Mouse (Mus musculus): ENCODE results near the gene Necab3. TPM values are rescaled to one million over a fixed set of nuclear protein-coding genes. Genes with fewer than 3 reads are reported as not detected.

Gene Necab3
- polyA plus RNA-seq, 1 experiment = 5.1 TPM

GRCm38 (mm10) chr2:154532888-154533287 is 25.8 kb downstream of the Necab3 start:
- H3K36me3 ChIP-seq (ENCODE audit: control insufficient read depth, insufficient read depth, low read length, poor library complexity, severe bottlenecking) = peaks cover 78% of the 10 kb centered on the region
- no peak overlapping the region for H3K9ac ChIP-seq (ENCODE audit: low read depth, poor library complexity, severe bottlenecking)
- H3K27ac ChIP-seq (ENCODE audit: insufficient read depth, low read length) = peak overlapping the region; percentile 55

GRCm38 (mm10) chr2:154526531-154526930 is 32.2 kb downstream of the Necab3 start:
- H3K4me1 ChIP-seq (ENCODE audit: control insufficient read depth, insufficient read depth, low read length) = no peaks in the 10 kb centered on the region
- no peak overlapping the region for H3K9ac ChIP-seq (ENCODE audit: low read depth, poor library complexity, severe bottlenecking)
- H3K27me3 ChIP-seq (ENCODE audit: control insufficient read depth, insufficient read depth, low read length, poor library complexity, severe bottlenecking) = no peaks in the 10 kb centered on the region
- H3K4me3 ChIP-seq (ENCODE audit: low read depth, low read length) = no peak overlapping the region
- H3K36me3 ChIP-seq (ENCODE audit: control insufficient read depth, insufficient read depth, low read length, poor library complexity, severe bottlenecking) = peaks cover 78% of the 10 kb centered on the region
- no peak overlapping the region for H3K27ac ChIP-seq (ENCODE audit: insufficient read depth, low read length)
- no peak for TF ChIP-seq CTCF (IDR thresholded peaks at IDR 0.05; ENCODE audit: low read depth, low read length)
- no peak for TF ChIP-seq POLR2A (IDR thresholded peaks at IDR 0.05; ENCODE audit: insufficient read depth, low read length)
- TF ChIP-seq EP300 (IDR thresholded peaks at IDR 0.05; ENCODE audit: insufficient read depth, low read depth, low read length) = no peak
- no peaks in the 10 kb centered on the region for H3K9me3 ChIP-seq (replicated peaks; ENCODE audit: control insufficient read depth, insufficient read depth, low read length, poor library complexity, severe bottlenecking)

More at GRCm38 (mm10) chr2:154532888-154533287, 25.8 kb downstream of the Necab3 start:
- TF ChIP-seq EP300 (IDR thresholded peaks at IDR 0.05; ENCODE audit: insufficient read depth, low read depth, low read length) = no peak
- TF ChIP-seq CTCF (IDR thresholded peaks at IDR 0.05; ENCODE audit: low read depth, low read length) = no peak
- TF ChIP-seq POLR2A (IDR thresholded peaks at IDR 0.05; ENCODE audit: insufficient read depth, low read length) = no peak
- Histone ChIP-seq H3K4me1 (ENCODE audit: control insufficient read depth, insufficient read depth, low read length) (no peaks in the 10 kb centered on the region), H3K9me3 (replicated peaks; ENCODE audit: control insufficient read depth, insufficient read depth, low read length, poor library complexity, severe bottlenecking) (no peaks in the 10 kb centered on the region), H3K4me3 (ENCODE audit: low read depth, low read length) (no peak overlapping the region), H3K27me3 (ENCODE audit: control insufficient read depth, insufficient read depth, low read length, poor library complexity, severe bottlenecking) (no peaks in the 10 kb centered on the region)

DNA sequence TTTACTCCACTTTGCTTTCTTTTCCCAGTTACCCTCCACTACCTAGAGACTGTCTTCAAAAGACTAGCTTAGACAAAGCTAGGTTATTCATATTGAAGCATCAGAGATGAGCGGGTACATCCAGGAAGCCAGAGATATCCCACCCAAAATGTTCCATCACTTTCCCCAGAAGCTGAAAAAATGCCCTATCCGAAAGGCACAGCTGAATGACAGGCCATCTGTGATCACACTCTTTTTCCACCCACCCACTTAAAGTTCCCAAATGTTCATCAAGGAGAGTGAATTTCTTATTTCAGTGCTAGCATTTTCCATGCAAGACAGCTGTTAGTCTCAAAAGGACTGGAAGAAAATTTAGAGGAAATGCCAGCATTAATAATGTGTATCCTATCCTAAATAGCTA is 33.4 kb downstream of the Necab3 start:
- Histone ChIP-seq H3K4me1 (ENCODE audit: control insufficient read depth, insufficient read depth, low read length) (no peaks in the 10 kb centered on the region), H3K4me3 (ENCODE audit: low read depth, low read length) (no peak overlapping the region), H3K36me3 (ENCODE audit: control insufficient read depth, insufficient read depth, low read length, poor library complexity, severe bottlenecking) (peaks cover 76% of the 10 kb centered on the region), H3K27me3 (ENCODE audit: control insufficient read depth, insufficient read depth, low read length, poor library complexity, severe bottlenecking) (no peaks in the 10 kb centered on the region), H3K27ac (ENCODE audit: insufficient read depth, low read length) (no peak overlapping the region), H3K9ac (ENCODE audit: low read depth, poor library complexity, severe bottlenecking) (no peak overlapping the region), H3K9me3 (replicated peaks; ENCODE audit: control insufficient read depth, insufficient read depth, low read length, poor library complexity, severe bottlenecking) (no peaks in the 10 kb centered on the region)
- TF ChIP-seq POLR2A (IDR thresholded peaks at IDR 0.05; ENCODE audit: insufficient read depth, low read length) (no peak), EP300 (IDR thresholded peaks at IDR 0.05; ENCODE audit: insufficient read depth, low read depth, low read length) (no peak), CTCF (IDR thresholded peaks at IDR 0.05; ENCODE audit: low read depth, low read length) (no peak)

DNA sequence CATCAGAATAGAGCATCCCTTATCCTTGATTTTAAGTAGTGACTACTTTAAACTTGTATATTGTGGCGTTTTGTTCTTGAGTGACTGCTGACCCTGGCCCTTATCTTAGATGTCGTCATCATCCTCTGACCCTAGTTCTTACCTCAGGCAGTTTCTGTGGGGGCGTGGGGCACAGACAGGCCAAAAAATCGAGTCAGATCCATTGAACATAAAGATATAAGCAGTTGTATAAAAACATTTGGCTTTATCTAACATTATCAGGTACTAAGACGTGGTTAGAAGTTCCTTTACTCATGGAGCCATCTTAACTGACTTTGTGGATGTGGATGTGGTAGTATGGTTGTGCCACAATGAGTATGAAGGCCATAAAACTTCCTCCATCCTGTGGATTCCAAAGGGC is 36.4 kb downstream of the Necab3 start:
- peaks cover 74% of the 10 kb centered on the region for H3K36me3 ChIP-seq (ENCODE audit: control insufficient read depth, insufficient read depth, low read length, poor library complexity, severe bottlenecking)
- H3K9me3 ChIP-seq (replicated peaks; ENCODE audit: control insufficient read depth, insufficient read depth, low read length, poor library complexity, severe bottlenecking) = no peaks in the 10 kb centered on the region
- TF ChIP-seq CTCF (IDR thresholded peaks at IDR 0.05; ENCODE audit: low read depth, low read length) (no peak), EP300 (IDR thresholded peaks at IDR 0.05; ENCODE audit: insufficient read depth, low read depth, low read length) (no peak), POLR2A (IDR thresholded peaks at IDR 0.05; ENCODE audit: insufficient read depth, low read length) (no peak)

DNA sequence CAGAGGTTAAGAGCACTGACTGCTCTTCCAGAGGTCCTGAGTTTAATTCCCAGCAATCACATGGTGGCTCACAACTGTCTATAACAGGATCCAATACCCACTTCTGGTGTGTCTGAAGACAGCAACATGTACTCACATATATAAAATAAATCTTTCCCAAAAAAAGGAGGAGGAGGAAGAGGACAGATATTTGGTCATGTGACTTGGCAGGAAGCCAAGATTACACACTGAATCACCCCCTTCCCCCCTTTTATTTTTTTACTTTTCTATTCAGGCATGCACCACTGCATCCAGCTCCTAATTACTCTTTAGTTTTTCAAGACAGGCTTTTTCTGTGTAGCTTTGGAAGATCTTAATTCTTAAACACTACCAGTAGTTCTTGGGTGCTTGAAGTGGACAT is 37.2 kb downstream of the Necab3 start:
- H3K4me1 ChIP-seq (ENCODE audit: control insufficient read depth, insufficient read depth, low read length) = no peaks in the 10 kb centered on the region
- no peaks in the 10 kb centered on the region for H3K27me3 ChIP-seq (ENCODE audit: control insufficient read depth, insufficient read depth, low read length, poor library complexity, severe bottlenecking)
- no peak for TF ChIP-seq EP300 (IDR thresholded peaks at IDR 0.05; ENCODE audit: insufficient read depth, low read depth, low read length)
- TF ChIP-seq CTCF (IDR thresholded peaks at IDR 0.05; ENCODE audit: low read depth, low read length) = no peak
- TF ChIP-seq POLR2A (IDR thresholded peaks at IDR 0.05; ENCODE audit: insufficient read depth, low read length) = no peak
- no peak overlapping the region for H3K9ac ChIP-seq (ENCODE audit: low read depth, poor library complexity, severe bottlenecking)
- H3K9me3 ChIP-seq (replicated peaks; ENCODE audit: control insufficient read depth, insufficient read depth, low read length, poor library complexity, severe bottlenecking) = no peaks in the 10 kb centered on the region
- H3K27ac ChIP-seq (ENCODE audit: insufficient read depth, low read length) = no peak overlapping the region
- H3K4me3 ChIP-seq (ENCODE audit: low read depth, low read length) = no peak overlapping the region
- peaks cover 79% of the 10 kb centered on the region for H3K36me3 ChIP-seq (ENCODE audit: control insufficient read depth, insufficient read depth, low read length, poor library complexity, severe bottlenecking)

More for the DNA sequence above, 36.4 kb downstream of the Necab3 start:
- Histone ChIP-seq H3K4me3 (ENCODE audit: low read depth, low read length) (no peak overlapping the region), H3K4me1 (ENCODE audit: control insufficient read depth, insufficient read depth, low read length) (no peaks in the 10 kb centered on the region), H3K27ac (ENCODE audit: insufficient read depth, low read length) (no peak overlapping the region), H3K9ac (ENCODE audit: low read depth, poor library complexity, severe bottlenecking) (no peak overlapping the region), H3K27me3 (ENCODE audit: control insufficient read depth, insufficient read depth, low read length, poor library complexity, severe bottlenecking) (no peaks in the 10 kb centered on the region)

- H3K4me3 ChIP-seq (ENCODE audit: low read depth, low read length) = no peak overlapping the region
- no peaks in the 10 kb centered on the region for H3K27me3 ChIP-seq (ENCODE audit: control insufficient read depth, insufficient read depth, low read length, poor library complexity, severe bottlenecking)
- no peak overlapping the region for H3K27ac ChIP-seq (ENCODE audit: insufficient read depth, low read length)
- H3K9ac ChIP-seq (ENCODE audit: low read depth, poor library complexity, severe bottlenecking) = no peak overlapping the region
- no peak for TF ChIP-seq EP300 (IDR thresholded peaks at IDR 0.05; ENCODE audit: insufficient read depth, low read depth, low read length)
- TF ChIP-seq CTCF (IDR thresholded peaks at IDR 0.05; ENCODE audit: low read depth, low read length) = no peak
- no peak for TF ChIP-seq POLR2A (IDR thresholded peaks at IDR 0.05; ENCODE audit: insufficient read depth, low read length)
- H3K36me3 ChIP-seq (ENCODE audit: control insufficient read depth, insufficient read depth, low read length, poor library complexity, severe bottlenecking) = peaks cover 73% of the 10 kb centered on the region
- H3K9me3 ChIP-seq (replicated peaks; ENCODE audit: control insufficient read depth, insufficient read depth, low read length, poor library complexity, severe bottlenecking) = no peaks in the 10 kb centered on the region
- no peaks in the 10 kb centered on the region for H3K4me1 ChIP-seq (ENCODE audit: control insufficient read depth, insufficient read depth, low read length)
Measured at GRCm38 (mm10) chr2:154517424-154517823, 41.3 kb downstream of the Necab3 start.
